Mouse (Mus musculus) liver, embryonic 14.5 days (tissue): ENCODE results near the gene Prr14l. TPM values are rescaled to one million over a fixed set of nuclear protein-coding genes. Genes with fewer than 3 reads are reported as not detected.
"Not testable (repeated sequence)": the region's sequence is repeated elsewhere in the genome, so short reads cannot be mapped to it uniquely, and the experiment has no call there.

Experiments used
- ATAC-seq: fragments of 200-750 bp; cut with Nextera tagmentation; 2 replicates; pipeline ENCODE4 v1.8.0; 2017; ENCODE audit warnings: moderate number of reproducible peaks, mild to moderate bottlenecking, moderate library complexity; ENCODE audit not compliant: insufficient read depth
- DNase-seq, 3 experiments: peaks; one replicate each; pipeline ENCODE4 v3.0.0-alpha.2; 2012 to 2013; ENCODE audit warnings: low read depth in 3 of 3, low spot score in 3 of 3
- H3K27ac ChIP-seq: fragments of 300-500 bp; sonication (generic); 2 replicates; pipeline ENCODE4 v1.5.1; 2014; ENCODE audit warnings: moderate library complexity, mild to moderate bottlenecking, control low read depth, inconsistent platforms
- H3K27me3 ChIP-seq: fragments of 300-500 bp; sonication (generic); 2 replicates; pipeline ENCODE4 v1.6.1; 2014; ENCODE audit warnings: mild to moderate bottlenecking, low read length, moderate library complexity; ENCODE audit not compliant: control insufficient read depth, insufficient read depth
- H3K36me3 ChIP-seq: fragments of 300-500 bp; sonication (generic); replicated peaks from 2 replicates; pipeline ENCODE4 v1.6.1; 2014; ENCODE audit warnings: low read depth; ENCODE audit not compliant: control insufficient read depth, insufficient read depth
- H3K4me1 ChIP-seq, 2 experiments: fragments of 200-500 bp in 1 of 2; fragments of 300-500 bp in 1 of 2; sonication (generic) in 1 of 2; replicated peaks; 2 replicates each; pipeline ENCODE4 v1.6.1; 2012 to 2014; ENCODE audit warnings: antibody characterized with exemption in 1 of 2, inconsistent platforms in 1 of 2, low read length in 1 of 2; ENCODE audit not compliant: control insufficient read depth in 2 of 2, insufficient read depth in 2 of 2
- H3K4me2 ChIP-seq: fragments of 300-500 bp; sonication (generic); 2 replicates; pipeline ENCODE4 v1.6.1; 2014; ENCODE audit warnings: low read depth, mild to moderate bottlenecking, control low read depth, moderate library complexity
- H3K4me3 ChIP-seq, 2 experiments: fragments of 200-500 bp in 1 of 2; fragments of 300-500 bp in 1 of 2; sonication (generic) in 1 of 2; 2 replicates each; pipeline ENCODE4 v1.5.1; 2012 to 2014; ENCODE audit warnings: low read depth in 2 of 2, low read length in 2 of 2, mild to moderate bottlenecking in 2 of 2, control low read depth in 1 of 2, inconsistent platforms in 1 of 2, moderate library complexity in 1 of 2; ENCODE audit not compliant: insufficient read depth in 1 of 2
- H3K9ac ChIP-seq: fragments of 300-500 bp; sonication (generic); replicated peaks from 2 replicates; pipeline ENCODE4 v1.6.1; 2014; ENCODE audit warnings: mild to moderate bottlenecking, control low read depth, moderate library complexity
- H3K9me3 ChIP-seq: fragments of 300-500 bp; sonication (generic); 2 replicates; pipeline ENCODE4 v1.6.1; 2016; ENCODE audit warnings: low read length, mixed read lengths; ENCODE audit not compliant: control insufficient read depth
- CTCF ChIP-seq: IDR thresholded peaks from 2 replicates; pipeline ENCODE4 v1.5.1; 2016; ENCODE audit warnings: antibody characterized with exemption, low read depth, control low read depth
- EP300 ChIP-seq: IDR thresholded peaks from 2 replicates; pipeline ENCODE4 v1.6.1; 2016; ENCODE audit warnings: antibody characterized with exemption, low read depth
- WGBS: fragments of 180-500 bp; shearing (Covaris S2); extraction: QIAGEN DNeasy Blood & Tissue Kit; methylation state at CpG from one replicate; pipeline ENCODE4 v1.1.7; 2014; ENCODE audit not compliant: insufficient replicate concordance; 5-methylcytosine and 5-hydroxymethylcytosine counted together
- polyA plus RNA-seq, 2 experiments: library from polyadenylated mRNA; depleted of rRNA in 1 of 2; stranded (reverse) in 1 of 2; unstranded in 1 of 2; fragments of >200 nt; fragmentation: Nextera tagmentation in 1 of 2; extraction: Ambion mirVana in 1 of 2; gene quantifications; 2 replicates each; pipeline versions ENCODE4 v1.2.1 to v1.2.3; 2012 to 2014

The Prr14l gene
- polyA plus RNA-seq, 2 experiments = 4.2 to 6.5 TPM

GRCm38 (mm10) chr5:32836976-32837375 lies 17.1 kb downstream of the Prr14l start:
- Histone ChIP-seq H3K4me3 (no peak overlapping the region), H3K27ac (no peak overlapping the region), H3K4me2 (no peak overlapping the region), H3K9ac (no peak overlapping the region), H3K4me1 (no peaks in the 10 kb centered on the region), H3K27me3 (no peaks in the 10 kb centered on the region), H3K9me3 (no peaks in the 10 kb centered on the region), H3K36me3 (peaks cover 64% of the 10 kb centered on the region)
- DNase-seq (no peak), ATAC-seq (no peak)
- 82% methylated on average over 5 of the region's 5 CpGs for WGBS
- TF ChIP-seq EP300 = no peak

- Histone ChIP-seq H3K36me3 (peaks cover 67% of the 10 kb centered on the region), H3K27ac (no peak overlapping the region), H3K9me3 (no peaks in the 10 kb centered on the region), H3K27me3 (no peaks in the 10 kb centered on the region), H3K4me2 (no peak overlapping the region), H3K4me1 (no peaks in the 10 kb centered on the region), H3K9ac (no peak overlapping the region), H3K4me3 (no peak overlapping the region)
- DNase-seq (no peak), ATAC-seq (no peak)
- WGBS = 47% methylated on average over 1 of the region's 1 CpGs
- TF ChIP-seq CTCF = no peak
- TF ChIP-seq EP300 = no peak
Observed at GRCm38 (mm10) chr5:32834497-32834896, 19.6 kb downstream of the Prr14l start.

- Histone ChIP-seq H3K4me2 (no peak overlapping the region), H3K4me1 (no peaks in the 10 kb centered on the region), H3K9me3 (no peaks in the 10 kb centered on the region), H3K36me3 (peaks cover 68% of the 10 kb centered on the region), H3K27ac (no peak overlapping the region), H3K9ac (no peak overlapping the region), H3K27me3 (no peaks in the 10 kb centered on the region), H3K4me3 (no peak overlapping the region)
- WGBS = 68% methylated on average over 2 of the region's 2 CpGs
- no peak for ATAC-seq
- no peak for TF ChIP-seq EP300
- TF ChIP-seq CTCF = no peak
- DNase-seq = no peak
Observed at GRCm38 (mm10) chr5:32830054-32830453, 24.0 kb downstream of the Prr14l start.

DNA sequence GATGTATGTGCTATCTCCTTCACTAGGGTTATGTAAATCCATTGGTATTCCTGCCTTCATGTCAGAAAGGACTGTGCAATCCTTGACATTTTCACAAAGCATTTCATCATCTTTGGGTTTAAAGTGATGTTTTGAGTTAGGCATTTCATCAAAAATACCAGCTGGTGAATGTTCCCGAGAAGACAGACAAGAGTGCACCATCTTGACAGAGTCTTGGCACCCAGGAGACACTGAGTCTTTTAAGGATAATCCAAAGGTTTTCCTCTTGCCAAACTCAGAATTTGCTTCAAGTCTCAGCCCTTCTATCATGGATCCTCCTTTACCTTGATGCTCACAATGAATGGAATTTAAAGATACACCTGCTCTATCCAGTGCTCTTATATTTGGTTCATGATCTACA lies 25.3 kb downstream of the Prr14l start:
- DNase-seq, H3K4me1 ChIP-seq, H3K9ac ChIP-seq, H3K27ac ChIP-seq, H3K27me3 ChIP-seq, H3K9me3 ChIP-seq, H3K4me3 ChIP-seq, ATAC-seq, H3K4me2 ChIP-seq: not testable (repeated sequence)
- peaks cover 59% of the 10 kb centered on the region for H3K36me3 ChIP-seq
- 86% methylated on average over 1 of the region's 1 CpGs for WGBS

GRCm38 (mm10) chr5:32827009-32827408 lies 27.0 kb downstream of the Prr14l start, which contains the start of gene Gm20671:
Gene Gm20671, minus strand, starts transcription at chr5:32827109.
- H3K4me1 ChIP-seq = no peaks in the 10 kb centered on the region
- TF ChIP-seq EP300 = no peak
- no peak for TF ChIP-seq CTCF
- no peak within 1 kb of the TSS for H3K4me3 ChIP-seq
- H3K4me2 ChIP-seq = no peak within 1 kb of the TSS
- H3K27me3 ChIP-seq = no peaks in the 10 kb centered on the region
- DNase-seq (no peak), ATAC-seq (no peak)
- no peak within 1 kb of the TSS for H3K9ac ChIP-seq
- no peaks in the 10 kb centered on the region for H3K9me3 ChIP-seq
- H3K36me3 ChIP-seq = peaks cover 56% of the 10 kb centered on the region
- H3K27ac ChIP-seq = no peak within 1 kb of the TSS
- 73% methylated on average over 7 of the region's 7 CpGs for WGBS
